Mouse (Mus musculus) liver, embryonic 11.5 days (tissue): ENCODE measurements around the gene Rhoh. TPM values are rescaled to one million over a fixed set of nuclear protein-coding genes. Genes with fewer than 3 reads are reported as not detected.
A peak's percentile ranks its signal among the peaks of the same experiment; 100 is the strongest.

Experiments
- ATAC-seq: fragments of 200-750 bp; cut with Nextera tagmentation; replicated peaks from 2 replicates; pipeline ENCODE4 v1.8.0; 2017; ENCODE audit warnings: moderate number of reproducible peaks, mild to moderate bottlenecking, moderate TSS enrichment, moderate library complexity; ENCODE audit not compliant: low FRiP score
- DNase-seq: peaks from one replicate; pipeline ENCODE4 v3.0.0-alpha.2; 2017; ENCODE audit warnings: low spot score
- H3K27ac ChIP-seq: fragments of 300-500 bp; sonication (generic); 2 replicates; pipeline ENCODE4 v1.5.1; 2014; ENCODE audit warnings: mild to moderate bottlenecking, low read depth, low read length, control low read depth
- H3K27me3 ChIP-seq: fragments of 300-500 bp; sonication (generic); replicated peaks from 2 replicates; pipeline ENCODE4 v1.6.1; 2014; ENCODE audit warnings: low read length, mixed read lengths; ENCODE audit not compliant: control insufficient read depth, insufficient read depth
- H3K36me3 ChIP-seq: fragments of 300-500 bp; sonication (generic); 2 replicates; pipeline ENCODE4 v1.6.1; 2014; ENCODE audit warnings: mild to moderate bottlenecking, low read length, moderate library complexity, mixed read lengths; ENCODE audit not compliant: control insufficient read depth, insufficient read depth
- H3K4me1 ChIP-seq: fragments of 300-500 bp; sonication (generic); replicated peaks from 2 replicates; pipeline ENCODE4 v1.6.1; 2014; ENCODE audit warnings: low read length, mixed read lengths; ENCODE audit not compliant: control insufficient read depth, insufficient read depth
- H3K4me2 ChIP-seq: fragments of 300-500 bp; sonication (generic); 2 replicates; pipeline ENCODE4 v1.6.1; 2014; ENCODE audit warnings: mild to moderate bottlenecking, control low read depth, moderate library complexity
- H3K4me3 ChIP-seq: fragments of 300-500 bp; sonication (generic); 2 replicates; pipeline ENCODE4 v1.5.1; 2014; ENCODE audit warnings: low read depth, low read length, control low read depth
- H3K9ac ChIP-seq: fragments of 300-500 bp; sonication (generic); 2 replicates; pipeline ENCODE4 v1.6.1; 2014; ENCODE audit warnings: low read depth, low read length, control low read depth
- H3K9me3 ChIP-seq: fragments of 300-500 bp; sonication (generic); 2 replicates; pipeline ENCODE4 v1.6.1; 2016; ENCODE audit warnings: low read length, inconsistent platforms, mixed read lengths; ENCODE audit not compliant: control insufficient read depth
- WGBS: fragments of 180-500 bp; shearing (Covaris S2); extraction: QIAGEN DNeasy Blood & Tissue Kit; methylation state at CpG from one replicate; pipeline ENCODE4 v1.1.7; 2014; 5-methylcytosine and 5-hydroxymethylcytosine counted together
- polyA plus RNA-seq: library from polyadenylated mRNA; unstranded; fragments of >200 nt; fragmentation: Nextera tagmentation; extraction: Ambion mirVana; gene quantifications from 2 replicates; pipeline ENCODE4 v1.2.1, GENCODE M21; 2014

Rhoh gene
- polyA plus RNA-seq, 1 experiment from 2014 or later: 2.4 TPM

GRCm38 (mm10) chr5:65934783-65935182, 73.8 kb downstream of the Rhoh start, which contains the start of gene Chrna9:
Chrna9 (plus strand) TSS chr5:65934921.
- DNase-seq: no peak
- Histone ChIP-seq H3K4me2 (no peak within 1 kb of the TSS), H3K27me3 (no peaks in the 10 kb centered on the region), H3K27ac (no peak within 1 kb of the TSS), H3K36me3 (no peaks in the 10 kb centered on the region), H3K9ac (no peak within 1 kb of the TSS), H3K4me1 (no peaks in the 10 kb centered on the region), H3K4me3 (no peak within 1 kb of the TSS), H3K9me3 (no peaks in the 10 kb centered on the region)
- no peak for ATAC-seq
- WGBS: 82% methylated on average over 5 of the region's 5 CpGs

GRCm38 (mm10) chr5:65937011-65937726, 76.2 kb downstream of the Rhoh start:
- H3K4me2 ChIP-seq: no peak overlapping the region
- no peak for ATAC-seq

GRCm38 (mm10) chr5:65937998-65938715, 77.1 kb downstream of the Rhoh start:
- no peaks in the 10 kb centered on the region for H3K4me1 ChIP-seq
- no peaks in the 10 kb centered on the region for H3K27me3 ChIP-seq
- H3K4me2 ChIP-seq: no peak overlapping the region
- DNase-seq (peak; percentile 70), ATAC-seq (peak; percentile 81)
- H3K36me3 ChIP-seq: no peaks in the 10 kb centered on the region
- H3K27ac ChIP-seq: no peak overlapping the region
- H3K9ac ChIP-seq: no peak overlapping the region
- no peaks in the 10 kb centered on the region for H3K9me3 ChIP-seq
- WGBS: 52% methylated on average over 9 of the region's 9 CpGs
- H3K4me3 ChIP-seq: no peak overlapping the region

More at GRCm38 (mm10) chr5:65937011-65937726, 76.2 kb downstream of the Rhoh start:
- H3K9ac ChIP-seq: no peak overlapping the region
- H3K36me3 ChIP-seq: no peaks in the 10 kb centered on the region
- no peaks in the 10 kb centered on the region for H3K4me1 ChIP-seq
- DNase-seq: no peak
- WGBS: 62% methylated on average over 11 of the region's 11 CpGs
- H3K27me3 ChIP-seq: no peaks in the 10 kb centered on the region
- H3K9me3 ChIP-seq: no peaks in the 10 kb centered on the region
- H3K27ac ChIP-seq: no peak overlapping the region
- no peak overlapping the region for H3K4me3 ChIP-seq

- WGBS: 57% methylated on average over 4 of the region's 4 CpGs
- no peaks in the 10 kb centered on the region for H3K27me3 ChIP-seq
- H3K27ac ChIP-seq: no peak overlapping the region
- no peak for ATAC-seq
- H3K4me2 ChIP-seq: no peak overlapping the region
- no peaks in the 10 kb centered on the region; the same call in 1 of the 2 replicates for H3K9me3 ChIP-seq
- H3K4me1 ChIP-seq: no peaks in the 10 kb centered on the region
- no peak overlapping the region for H3K9ac ChIP-seq
- DNase-seq: no peak
- H3K36me3 ChIP-seq: no peaks in the 10 kb centered on the region
- H3K4me3 ChIP-seq: no peak overlapping the region
Measured at GRCm38 (mm10) chr5:65941145-65941544, 80.1 kb downstream of the Rhoh start.

Other genes starting within 250 kb of the Rhoh start
- 73.2 and 75.3 TPM in 2 replicates for gene Pds5a, start 162.9 kb upstream of the Rhoh start, polyA plus RNA-seq
- 28.2 and 31.6 TPM in 2 replicates for gene N4bp2, start 97.7 kb upstream of the Rhoh start, polyA plus RNA-seq
- gene Chrna9, start 73.7 kb downstream of the Rhoh start, polyA plus RNA-seq: 0.14 TPM in 1 of 2 replicates, not detected in the other
- gene 9130230L23Rik, start 143.1 kb downstream of the Rhoh start, polyA plus RNA-seq: not detected in 2 replicates